Mouse (Mus musculus) bone marrow, adult 2 months (tissue): ENCODE data around the gene Diras2.

Experiments used
- CTCF ChIP-seq: fragments of 200-500 bp; IDR thresholded peaks from 2 replicates; pipeline ENCODE4 v1.5.1; 2011; ENCODE audit warnings: low read length, control low read depth; ENCODE audit not compliant: control insufficient read depth, insufficient read depth
- POLR2A ChIP-seq: fragments of 200-500 bp; IDR thresholded peaks from 2 replicates; pipeline ENCODE4 v1.6.1; 2011; ENCODE audit warnings: low read depth, mild to moderate bottlenecking, control low read depth, low read length, borderline replicate concordance; ENCODE audit not compliant: control insufficient read depth

DNA sequence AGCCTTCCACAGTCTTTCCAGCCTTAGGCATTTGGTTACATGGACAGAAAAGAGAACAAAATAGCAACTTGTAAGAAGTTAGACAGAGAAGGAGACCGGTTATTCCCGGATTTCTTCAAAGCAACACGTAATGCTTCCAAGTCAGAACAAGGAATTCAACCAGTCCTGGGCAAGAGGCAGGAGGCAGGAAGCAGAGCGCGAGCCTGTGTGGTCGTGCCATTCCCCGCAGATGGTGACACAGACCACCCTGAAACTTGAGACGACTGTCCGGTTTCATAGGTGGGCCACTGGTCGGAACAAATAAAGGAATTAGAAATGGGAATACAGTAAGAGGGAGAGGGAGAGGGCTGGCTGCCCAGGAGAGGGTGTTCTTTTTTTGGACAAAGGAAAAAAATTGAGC, 45.8 kb upstream of the Diras2 start:
- TF ChIP-seq CTCF, result no peak
- no peak for TF ChIP-seq POLR2A
